ENCODE assay signal across 7 mouse cellular contexts in genomic region chr12:99644966-99645365, GRCm38 (mm10).
DNase-seq lines count a peak whose midpoint lies in the region; ATAC-seq and TF ChIP-seq lines count a peak whose summit lies in the region.

No protein-coding gene starts in this region.

- H3K27ac ChIP-seq in liver, embryonic 11.5 days (ENCODE audit: low read depth, low read length): no peak overlapping the region
- no peak overlapping the region for H3K27ac ChIP-seq in forebrain, embryonic 13.5 days
- H3K27ac ChIP-seq in intestine, postnatal 0 days (ENCODE audit: low read depth, low read length): no peak overlapping the region
- H3K27ac ChIP-seq in neural tube, embryonic 14.5 days (ENCODE audit: low read depth, low read length): no peak overlapping the region

- no peak for DNase-seq in liver, embryonic 11.5 days (ENCODE audit: low spot score)
- no peak for DNase-seq in liver
- no peak for DNase-seq in adrenal gland, adult 18-20 months (ENCODE audit: low spot score in 2 of 2)
- no peak for DNase-seq in left cerebral cortex, adult 11 months (ENCODE audit: low spot score)

- H3K36me3 ChIP-seq in liver, embryonic 11.5 days (ENCODE audit: control insufficient read depth, insufficient read depth, low read length): no peaks in the 10 kb centered on the region
- no peaks in the 10 kb centered on the region for H3K36me3 ChIP-seq in forebrain, embryonic 13.5 days (ENCODE audit: poor library complexity, severe bottlenecking)
- no peaks in the 10 kb centered on the region for H3K36me3 ChIP-seq in intestine, postnatal 0 days (ENCODE audit: control insufficient read depth, insufficient read depth)
- H3K36me3 ChIP-seq in neural tube, embryonic 14.5 days (ENCODE audit: control insufficient read depth, insufficient read depth, low read length): no peaks in the 10 kb centered on the region

- no peaks in the 10 kb centered on the region for H3K27me3 ChIP-seq in liver, embryonic 11.5 days (replicated peaks; ENCODE audit: control insufficient read depth, insufficient read depth, low read length)
- H3K27me3 ChIP-seq in forebrain, embryonic 13.5 days: no peaks in the 10 kb centered on the region
- H3K27me3 ChIP-seq in intestine, postnatal 0 days (replicated peaks; ENCODE audit: control insufficient read depth, insufficient read depth, low read length): no peaks in the 10 kb centered on the region
- no peaks in the 10 kb centered on the region for H3K27me3 ChIP-seq in neural tube, embryonic 14.5 days (ENCODE audit: control insufficient read depth, insufficient read depth, low read length)

- peaks cover 22% of the 10 kb centered on the region; the same call in 1 of the 2 replicates for H3K9me3 ChIP-seq in liver, embryonic 11.5 days (ENCODE audit: control insufficient read depth, low read length)
- peaks cover 29% of the 10 kb centered on the region for H3K9me3 ChIP-seq in forebrain, embryonic 13.5 days (replicated peaks)
- 0 out of 2 replicates have a peak, but pooled peaks cover 12% of the 10 kb centered on the region for H3K9me3 ChIP-seq in intestine, postnatal 0 days (ENCODE audit: control insufficient read depth)
- H3K9me3 ChIP-seq in neural tube, embryonic 14.5 days (ENCODE audit: control insufficient read depth, low read length): no peaks in the 10 kb centered on the region

- no peak for TF ChIP-seq CTCF in intestine, postnatal 0 days (IDR thresholded peaks at IDR 0.05; ENCODE audit: low read depth)

- no peak overlapping the region for H3K4me2 ChIP-seq in liver, embryonic 11.5 days
- no peak overlapping the region for H3K4me2 ChIP-seq in forebrain, embryonic 13.5 days
- no peak overlapping the region for H3K4me2 ChIP-seq in intestine, postnatal 0 days (replicated peaks; ENCODE audit: low read depth)
- H3K4me2 ChIP-seq in neural tube, embryonic 14.5 days (ENCODE audit: low read depth, low read length): no peak overlapping the region

- 95% methylated on average over 37 of the region's 37 CpGs for WGBS in liver, embryonic 11.5 days
- WGBS in forebrain, embryonic 13.5 days: 86% methylated on average over 37 of the region's 37 CpGs
- WGBS in intestine, postnatal 0 days: 85% methylated on average over 37 of the region's 37 CpGs
- 97% methylated on average over 37 of the region's 37 CpGs for WGBS in neural tube, embryonic 14.5 days

- H3K9ac ChIP-seq in liver, embryonic 11.5 days (ENCODE audit: low read depth, low read length): no peak overlapping the region
- no peak overlapping the region for H3K9ac ChIP-seq in forebrain, embryonic 13.5 days
- no peak overlapping the region for H3K9ac ChIP-seq in intestine, postnatal 0 days (ENCODE audit: low read depth, low read length)
- H3K9ac ChIP-seq in neural tube, embryonic 14.5 days (replicated peaks; ENCODE audit: low read depth, low read length): no peak overlapping the region

- no peak overlapping the region for H3K4me3 ChIP-seq in liver, embryonic 11.5 days (ENCODE audit: low read depth, low read length)
- no peak overlapping the region for H3K4me3 ChIP-seq in forebrain, embryonic 13.5 days
- H3K4me3 ChIP-seq in intestine, postnatal 0 days (ENCODE audit: low read depth, low read length): no peak overlapping the region
- H3K4me3 ChIP-seq in neural tube, embryonic 14.5 days (ENCODE audit: low read depth, low read length): no peak overlapping the region

- peak; percentile 99 for ATAC-seq in liver, embryonic 11.5 days (replicated peaks; ENCODE audit: low FRiP score)
- peak; percentile 89 for ATAC-seq in forebrain, embryonic 13.5 days
- peak; percentile 100 for ATAC-seq in intestine, postnatal 0 days
- peak; percentile 84 for ATAC-seq in neural tube, embryonic 14.5 days (ENCODE audit: low read depth)

- H3K4me1 ChIP-seq in liver, embryonic 11.5 days (replicated peaks; ENCODE audit: control insufficient read depth, insufficient read depth, low read length): no peaks in the 10 kb centered on the region; the same call in 1 of the 2 replicates
- H3K4me1 ChIP-seq in forebrain, embryonic 13.5 days: peaks cover 16% of the 10 kb centered on the region
- H3K4me1 ChIP-seq in intestine, postnatal 0 days (replicated peaks; ENCODE audit: control insufficient read depth, insufficient read depth, low read length): no peaks in the 10 kb centered on the region
- peaks cover 14% of the 10 kb centered on the region for H3K4me1 ChIP-seq in neural tube, embryonic 14.5 days (ENCODE audit: control insufficient read depth, insufficient read depth, low read length)
